Mouse (Mus musculus) lung, postnatal 36 days (tissue): ENCODE results near the gene Col24a1.
A peak's percentile ranks its signal among the peaks of the same experiment; 100 is the strongest.

Experiments used
- DNase-seq: peaks from one replicate; pipeline ENCODE4 v3.0.0; 2022; ENCODE audit warnings: mixed read lengths

Col24a1 gene

GRCm38 (mm10) chr3:145292337-145293134, at the start of gene Col24a1:
Gene Col24a1, plus strand, starts transcription at chr3:145292472.
- DNase-seq = no peak

- no peak for DNase-seq
These were observed 44.2 kb upstream of the Col24a1 start for GRCm38 (mm10) chr3:145248040-145248439.

- no peak for DNase-seq
These were observed 39.2 kb upstream of the Col24a1 start for GRCm38 (mm10) chr3:145253066-145253465.

- no peak for DNase-seq
These were observed 37.4 kb upstream of the Col24a1 start for GRCm38 (mm10) chr3:145254764-145255396.

GRCm38 (mm10) chr3:145256647-145257046, 35.6 kb upstream of the Col24a1 start:
- DNase-seq = no peak

GRCm38 (mm10) chr3:145259678-145260077, 32.6 kb upstream of the Col24a1 start:
- DNase-seq = no peak

GRCm38 (mm10) chr3:145263131-145263530, 29.1 kb upstream of the Col24a1 start:
- DNase-seq = no peak

GRCm38 (mm10) chr3:145268066-145268465, 24.2 kb upstream of the Col24a1 start:
- peak; percentile 7 for DNase-seq

- DNase-seq = no peak
These were observed 18.1 kb upstream of the Col24a1 start for GRCm38 (mm10) chr3:145274191-145274590.

- peak; percentile 14 for DNase-seq
These were observed 935 bp downstream of the Col24a1 start for GRCm38 (mm10) chr3:145293207-145293606.

GRCm38 (mm10) chr3:145293623-145294307, 1.5 kb downstream of the Col24a1 start:
- DNase-seq = no peak

GRCm38 (mm10) chr3:145299980-145300591, 7.8 kb downstream of the Col24a1 start:
- no peak for DNase-seq

- no peak for DNase-seq
These were observed 13.0 kb downstream of the Col24a1 start for GRCm38 (mm10) chr3:145305311-145305710.

GRCm38 (mm10) chr3:145307209-145307608, 14.9 kb downstream of the Col24a1 start:
- DNase-seq = no peak

GRCm38 (mm10) chr3:145320587-145321274, 28.5 kb downstream of the Col24a1 start:
- DNase-seq = no peak

- no peak for DNase-seq
These were observed 33.1 kb downstream of the Col24a1 start for GRCm38 (mm10) chr3:145325402-145325801.

GRCm38 (mm10) chr3:145331642-145332041, 39.4 kb downstream of the Col24a1 start:
- no peak for DNase-seq

GRCm38 (mm10) chr3:145334046-145334445, 41.8 kb downstream of the Col24a1 start:
- no peak for DNase-seq

GRCm38 (mm10) chr3:145337161-145337560, 44.9 kb downstream of the Col24a1 start:
- DNase-seq = peak; percentile 35

GRCm38 (mm10) chr3:145339851-145340499, 47.7 kb downstream of the Col24a1 start:
- no peak for DNase-seq

GRCm38 (mm10) chr3:145348690-145349089, 56.4 kb downstream of the Col24a1 start:
- DNase-seq = no peak

- DNase-seq = no peak
These were observed 61.7 kb downstream of the Col24a1 start for GRCm38 (mm10) chr3:145353951-145354350.
